Mouse (Mus musculus) large intestine, adult 2 months (tissue): ENCODE data around the gene Derl3. TPM values are rescaled to one million over a fixed set of nuclear protein-coding genes. Genes with fewer than 3 reads are reported as not detected.
A peak's percentile ranks its signal among the peaks of the same experiment; 100 is the strongest.

ENCODE experiments used
- DNase-seq: peaks from one replicate; pipeline ENCODE4 v3.0.0-alpha.2; 2012; ENCODE audit warnings: low read depth, low spot score
- WGBS: fragments of 180-500 bp; shearing (Covaris S2); methylation state at CpG from one replicate; pipeline ENCODE4 v1.1.7; 2018; 5-methylcytosine and 5-hydroxymethylcytosine counted together
- polyA plus RNA-seq: library from polyadenylated mRNA; depleted of rRNA; stranded (reverse); fragments of >200 nt; gene quantifications from 2 replicates; pipeline ENCODE4 v1.2.3, GENCODE M21; 2012

Derl3 gene
- polyA plus RNA-seq, 1 experiment, result 39.2 TPM

- no peak for DNase-seq
- 33% methylated on average over 3 of the region's 3 CpGs for WGBS
Observed at GRCm38 (mm10) chr10:75898846-75899245, 5.6 kb downstream of the Derl3 start.

- WGBS, result 80% methylated on average over 5 of the region's 5 CpGs
- no peak for DNase-seq
Observed at GRCm38 (mm10) chr10:75904391-75904790, 11.2 kb downstream of the Derl3 start.

DNA sequence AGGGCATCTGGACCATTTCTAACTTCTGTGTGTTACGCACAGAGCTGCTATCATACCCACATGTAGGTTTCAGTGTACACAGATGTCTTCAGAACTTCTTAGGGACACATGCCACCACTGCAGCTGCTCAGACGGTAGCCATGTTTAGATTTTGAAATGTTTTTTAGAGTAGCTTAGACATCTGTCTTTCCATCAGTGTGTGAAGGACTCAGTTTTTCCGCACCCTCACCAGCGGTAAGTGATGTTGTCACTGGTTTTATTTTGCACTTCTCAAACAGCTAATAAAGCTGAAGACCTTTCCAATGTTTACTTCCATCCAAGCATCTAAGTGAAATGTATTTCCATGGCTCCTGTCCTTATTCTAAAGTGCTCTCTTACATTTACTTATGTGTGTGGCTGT lies 13.7 kb downstream of the Derl3 start:
- WGBS, result 89% methylated on average over 4 of the region's 4 CpGs
- DNase-seq, result no peak

- no peak for DNase-seq
- 87% methylated on average over 2 of the region's 2 CpGs for WGBS
Observed at GRCm38 (mm10) chr10:75910698-75911097, 17.5 kb downstream of the Derl3 start.

GRCm38 (mm10) chr10:75913013-75913589 lies 19.9 kb downstream of the Derl3 start:
- DNase-seq, result no peak
- 63% methylated on average over 6 of the region's 6 CpGs for WGBS

GRCm38 (mm10) chr10:75915557-75915956 lies 22.3 kb downstream of the Derl3 start:
- 78% methylated on average over 7 of the region's 7 CpGs for WGBS
- no peak for DNase-seq

DNA sequence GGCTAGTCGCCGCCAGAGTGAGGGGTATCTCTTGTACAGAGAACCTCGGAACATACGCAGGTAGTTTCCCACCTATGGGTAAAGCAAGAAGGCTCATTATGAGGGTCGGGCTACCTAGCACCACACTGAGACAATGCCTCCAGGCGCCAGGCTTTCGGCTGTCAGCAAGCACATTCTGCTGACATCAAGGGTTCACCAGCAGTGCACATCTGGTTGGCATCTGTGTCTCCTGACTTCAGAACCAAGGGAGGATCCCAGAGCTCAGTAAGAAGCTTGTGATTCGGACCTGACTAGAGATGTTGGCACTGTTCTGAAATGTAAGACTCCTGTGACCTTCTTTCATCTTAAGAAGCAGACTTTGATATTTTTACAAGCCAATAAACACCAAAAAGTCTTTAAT lies 23.6 kb downstream of the Derl3 start:
- whole genome bisulfite sequencing, result 81% methylated on average over 8 of the region's 8 CpGs
- no peak for DNase-seq

DNA sequence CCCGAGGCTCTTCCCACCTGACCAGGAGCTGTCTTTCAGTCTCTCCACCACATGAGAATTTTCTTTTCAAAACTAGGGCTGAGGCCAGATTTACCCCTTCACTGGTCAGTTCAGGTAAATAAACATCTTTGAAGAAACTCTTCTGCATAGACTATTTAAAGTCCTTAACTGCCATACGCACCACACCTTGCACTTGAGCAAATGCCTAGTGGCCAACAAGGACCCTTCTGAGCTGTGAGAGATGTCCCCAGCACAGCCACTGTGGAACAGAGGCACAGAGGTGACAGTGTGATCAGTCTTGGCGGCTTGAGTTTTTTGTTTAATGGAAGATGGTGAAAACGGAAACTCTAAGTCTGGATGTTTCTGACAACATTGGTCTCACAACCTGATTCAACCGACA lies 25.8 kb downstream of the Derl3 start:
- 81% methylated on average over 5 of the region's 5 CpGs for WGBS
- no peak for DNase-seq

GRCm38 (mm10) chr10:75921026-75921725 lies 28.0 kb downstream of the Derl3 start, which contains the start of gene Smarcb1:
Gene Smarcb1, minus strand, starts transcription at chr10:75921617.
- under 1% methylated on average over 76 of the region's 76 CpGs for WGBS
- peak; percentile 84 for DNase-seq

GRCm38 (mm10) chr10:75921726-75922560 lies 28.7 kb downstream of the Derl3 start:
- WGBS, result 4% methylated on average over 22 of the region's 22 CpGs
- DNase-seq, result no peak

GRCm38 (mm10) chr10:75924324-75924723 lies 31.1 kb downstream of the Derl3 start:
- WGBS, result 53% methylated on average over 2 of the region's 2 CpGs
- no peak for DNase-seq

DNA sequence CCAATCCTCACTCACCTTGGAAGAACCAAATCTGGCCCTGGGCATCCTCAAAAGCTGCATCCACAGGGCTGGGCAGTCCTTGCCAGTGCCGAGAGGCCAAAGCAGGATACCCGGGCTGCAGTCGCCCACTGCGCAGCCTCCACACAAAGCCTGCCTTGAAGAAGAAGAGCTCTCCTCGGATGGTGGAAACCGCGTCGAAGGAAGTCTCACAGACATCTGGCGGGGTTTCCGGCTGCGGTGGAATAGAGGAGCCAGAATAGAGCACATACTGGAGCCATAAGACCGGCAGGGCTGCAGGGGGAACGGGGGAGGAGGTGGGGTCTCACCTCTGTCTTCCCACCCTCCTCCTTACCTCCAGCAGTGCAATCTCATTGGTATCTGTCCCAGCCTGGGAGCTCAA lies 33.2 kb downstream of the Derl3 start:
- DNase-seq, result no peak
- 90% methylated on average over 13 of the region's 13 CpGs for WGBS

DNA sequence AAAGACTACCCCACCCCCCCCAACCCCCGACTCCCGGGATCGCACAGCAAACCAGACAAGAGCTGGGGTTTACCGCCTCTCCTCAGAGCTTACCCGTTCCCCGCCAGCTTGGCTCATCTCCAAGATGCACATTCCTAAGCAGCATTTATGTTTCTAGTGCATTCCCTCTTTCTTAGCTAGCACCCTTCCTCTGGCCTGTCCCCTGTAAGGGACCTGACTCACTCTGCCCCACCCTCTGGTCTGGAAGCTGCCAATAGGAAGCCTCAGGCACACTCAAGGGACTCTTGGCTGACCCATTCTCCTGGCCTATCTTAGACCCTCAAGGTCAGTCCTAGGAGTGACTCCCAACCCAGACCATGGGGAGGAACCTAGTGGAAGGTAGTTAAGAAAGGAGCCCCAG lies 37.1 kb downstream of the Derl3 start:
- DNase-seq, result no peak
- WGBS, result 9% methylated on average over 6 of the region's 6 CpGs

DNA sequence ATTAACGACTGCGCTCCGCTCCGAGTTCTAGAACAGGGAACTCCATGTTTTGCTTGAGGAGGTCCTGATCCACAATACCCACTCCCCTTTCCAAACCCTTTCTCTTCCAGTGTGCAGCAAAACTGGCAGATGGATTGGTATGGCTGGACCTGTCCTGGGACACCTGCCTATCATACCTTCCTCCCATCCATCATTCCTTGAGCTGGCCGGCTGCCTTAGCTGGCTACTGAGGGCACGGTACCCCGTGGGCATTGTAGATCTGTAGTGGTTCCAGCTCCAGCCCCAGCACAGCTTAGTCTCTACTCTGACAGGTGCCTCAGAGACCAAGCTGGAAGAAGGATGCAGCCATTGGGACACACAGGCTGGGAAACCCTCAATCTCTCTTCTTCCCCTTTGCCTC lies 38.1 kb downstream of the Derl3 start:
- no peak for DNase-seq
- 36% methylated on average over 7 of the region's 7 CpGs for WGBS

- DNase-seq, result no peak
- 5% methylated on average over 44 of the region's 44 CpGs for WGBS
Observed at GRCm38 (mm10) chr10:75932081-75932678, 39.0 kb downstream of the Derl3 start.

DNA sequence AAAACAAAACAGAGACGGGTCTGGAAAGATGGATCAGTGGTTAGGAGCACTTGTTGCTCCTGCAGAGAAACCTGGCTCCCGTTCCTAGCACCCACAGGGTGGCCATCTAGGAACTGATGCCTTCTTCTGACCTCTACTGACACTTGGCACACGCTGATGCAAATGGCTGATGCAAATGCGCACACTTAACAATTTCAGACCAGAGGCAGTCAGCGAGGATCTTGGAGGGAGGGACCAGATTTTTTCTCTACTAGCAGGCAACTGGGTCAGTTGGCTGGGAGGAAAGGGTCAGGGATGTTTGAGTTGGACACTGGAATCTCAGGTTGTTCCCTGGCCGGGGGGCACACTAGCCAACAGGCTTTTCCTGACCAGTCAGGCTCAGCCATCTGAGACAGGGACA lies 39.7 kb downstream of the Derl3 start, which contains the start of gene Chchd10:
Gene Chchd10, plus strand, starts transcription at position 240 of the 400 bp plus-strand sequence.
- DNase-seq, result no peak
- 68% methylated on average over 6 of the region's 6 CpGs for WGBS

- 60% methylated on average over 1 of the region's 1 CpGs for WGBS
- no peak for DNase-seq
Observed at GRCm38 (mm10) chr10:75934991-75935390, 41.8 kb downstream of the Derl3 start.

DNA sequence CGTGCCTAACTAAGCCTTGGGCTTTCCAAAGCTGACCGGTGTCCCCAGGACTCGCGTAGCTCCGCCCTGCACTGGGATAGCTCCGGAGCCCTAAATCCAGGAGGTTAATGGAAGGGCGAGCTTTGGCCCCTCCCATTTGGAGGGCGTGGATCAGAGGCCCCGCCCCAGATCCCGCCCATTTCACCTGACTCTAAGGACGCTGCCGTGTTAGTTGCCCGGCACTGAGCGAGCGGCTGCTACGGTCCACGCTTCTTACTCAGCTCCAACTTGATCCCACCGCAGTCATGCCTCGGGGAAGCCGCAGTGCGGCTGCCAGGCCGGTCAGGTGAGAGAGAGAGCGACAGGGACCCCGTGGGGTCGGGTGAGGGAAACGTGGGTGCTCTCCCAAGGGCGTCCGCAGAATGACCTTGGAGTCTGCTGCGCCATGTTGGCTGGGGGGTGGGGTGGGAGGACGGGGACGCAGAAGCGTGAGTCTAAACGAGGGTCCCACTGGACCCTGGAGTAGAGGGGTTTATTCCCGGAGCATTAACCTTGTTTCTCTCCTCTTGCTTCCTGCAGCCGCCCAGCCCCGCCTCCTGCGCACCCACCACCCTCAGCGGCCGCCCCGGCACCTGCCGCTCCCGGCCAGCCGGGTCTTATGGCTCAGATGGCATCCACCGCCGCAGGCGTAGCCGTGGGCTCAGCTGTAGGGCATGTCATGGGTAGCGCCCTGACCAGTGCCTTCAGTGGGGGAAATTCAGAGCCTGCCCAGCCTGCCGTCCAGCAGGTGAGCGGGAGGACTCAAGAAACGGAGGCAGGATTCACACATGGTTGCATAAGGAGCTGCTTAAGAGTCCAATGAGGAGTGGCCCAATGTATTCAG lies 42.7 kb downstream of the Derl3 start, which contains the start of gene Mmp11:
Gene Mmp11, minus strand, starts transcription at position 817 of the 862 bp plus-strand sequence.
- WGBS, result 6% methylated on average over 51 of the region's 51 CpGs
- DNase-seq, result peak; percentile 86
